Mouse (Mus musculus): ENCODE data around the gene Acap3.

DNA sequence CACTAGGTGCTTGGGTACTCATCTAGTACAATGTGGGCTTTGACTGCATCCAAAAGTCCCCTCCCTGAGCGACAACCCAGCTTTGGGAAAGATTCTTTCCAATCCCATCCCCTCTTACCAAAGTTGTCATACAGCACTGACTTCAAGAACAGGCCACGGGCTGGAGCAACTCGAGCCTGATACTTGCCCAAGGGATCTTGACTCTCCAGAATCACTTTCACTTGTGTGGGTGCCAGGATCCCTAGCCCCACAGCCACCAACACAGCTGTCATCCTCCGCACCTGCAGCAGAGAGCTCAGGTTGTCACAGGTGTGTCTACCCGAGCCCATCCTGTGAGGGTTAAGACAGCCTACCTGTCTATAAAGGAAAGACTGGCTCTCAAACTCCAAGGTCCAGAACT lies 2.3 kb upstream of the Acap3 start:
- no peak for TF ChIP-seq CTCF (IDR thresholded peaks at IDR 0.05; ENCODE audit: control insufficient read depth, insufficient read depth, insufficient read length)
- no peak for TF ChIP-seq MYOG (IDR thresholded peaks at IDR 0.05; ENCODE audit: control insufficient read depth, extremely low read depth, insufficient read length)
- no peak for TF ChIP-seq MAX (IDR thresholded peaks at IDR 0.05)
- TF ChIP-seq USF1 (IDR thresholded peaks at IDR 0.05; ENCODE audit: low read depth), result no peak
- TF ChIP-seq CEBPB (IDR thresholded peaks at IDR 0.05; ENCODE audit: low read depth), result no peak
- TF ChIP-seq MYOD1 (IDR thresholded peaks at IDR 0.05; ENCODE audit: control insufficient read depth, insufficient read length, low read depth), result no peak
- no peak for TF ChIP-seq FOSL1 (IDR thresholded peaks at IDR 0.05; ENCODE audit: insufficient read depth, low read length, poor library complexity, severe bottlenecking)

Measured in C2C12 (cell line).